In the genomic region with DNA sequence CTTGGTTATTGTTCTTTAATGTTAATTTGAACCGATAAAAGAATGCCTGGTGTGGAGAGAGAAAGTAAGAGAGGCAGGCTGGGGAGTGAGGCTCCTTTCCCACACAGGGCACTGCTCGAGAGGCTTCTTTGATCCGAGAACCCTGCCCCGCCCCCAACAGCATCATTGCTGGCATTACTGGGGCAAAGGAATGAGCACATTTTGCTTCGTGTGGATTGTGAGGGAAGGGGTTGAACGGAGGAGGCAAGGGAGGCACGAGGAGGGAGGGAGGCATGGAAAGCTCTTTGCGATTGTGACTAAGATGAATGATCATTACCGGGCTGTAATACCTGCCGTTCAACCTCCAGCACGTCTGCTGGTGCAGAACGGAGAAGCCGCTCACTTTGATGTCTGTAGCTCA, we compare ENCODE assay signal across 8 mouse cellular contexts.
DNase-seq lines count a peak whose midpoint lies in the region; ATAC-seq and TF ChIP-seq lines count a peak whose summit lies in the region.

No protein-coding gene starts in this region.

- no peaks in the 10 kb centered on the region for H3K9me3 ChIP-seq in kidney, embryonic 15.5 days (replicated peaks)
- H3K9me3 ChIP-seq in forebrain, embryonic 14.5 days (replicated peaks; ENCODE audit: control insufficient read depth, low read length): no peaks in the 10 kb centered on the region
- no peaks in the 10 kb centered on the region for H3K9me3 ChIP-seq in lung, embryonic 15.5 days

- H3K4me3 ChIP-seq in kidney, embryonic 15.5 days (replicated peaks): peak overlapping the region; percentile 25
- H3K4me3 ChIP-seq in forebrain, embryonic 14.5 days (ENCODE audit: low read depth, low read length): peak overlapping the region; percentile 21
- H3K4me3 ChIP-seq in lung, embryonic 15.5 days: peak overlapping the region; percentile 10; the same call in 1 of the 2 replicates
- H3K4me3 ChIP-seq in olfactory bulb, adult 2 months (ENCODE audit: insufficient read depth, low read depth, low read length): peak overlapping the region; percentile 10; the same call in 1 of the 2 replicates

- H3K9ac ChIP-seq in kidney, embryonic 15.5 days: 0 out of 2 replicates have a peak overlapping the region, but pooled peaks have one; percentile 21
- H3K9ac ChIP-seq in forebrain, embryonic 14.5 days (ENCODE audit: low read length): peak overlapping the region; percentile 48; the same call in 1 of the 2 replicates
- H3K9ac ChIP-seq in lung, embryonic 15.5 days: no peak overlapping the region

- no peak for DNase-seq in kidney, adult 9 months
- DNase-seq in cerebellum, adult 18-20 months: peak; percentile 31 to 34
- DNase-seq in forebrain, embryonic 14.5 days (ENCODE audit: low spot score): peak; percentile 85
- DNase-seq in kidney, postnatal 4 days: peak; percentile 71 to 77
- DNase-seq in spleen, adult 18-20 months: no peak

- H3K4me2 ChIP-seq in kidney, embryonic 15.5 days: peak overlapping the region; percentile 60
- H3K4me2 ChIP-seq in forebrain, embryonic 14.5 days (ENCODE audit: low read length): peak overlapping the region; percentile 51
- H3K4me2 ChIP-seq in lung, embryonic 15.5 days: peak overlapping the region; percentile 48

- peak overlapping the region; percentile 76 for H3K27ac ChIP-seq in kidney, embryonic 15.5 days
- no peak overlapping the region; the same call in 1 of the 2 replicates for H3K27ac ChIP-seq in forebrain, embryonic 14.5 days (ENCODE audit: low read depth, low read length)
- H3K27ac ChIP-seq in lung, embryonic 15.5 days: peak overlapping the region; percentile 69
- H3K27ac ChIP-seq in olfactory bulb, adult 2 months (ENCODE audit: insufficient read depth, low read depth, low read length): no peak overlapping the region

- 3% methylated on average over 13 of the region's 13 CpGs for WGBS in kidney, embryonic 15.5 days
- 2% methylated on average over 13 of the region's 13 CpGs for WGBS in forebrain, embryonic 14.5 days
- WGBS in lung, embryonic 15.5 days: 5% methylated on average over 13 of the region's 13 CpGs
- WGBS in olfactory bulb, adult 2 months: 6% methylated on average over 13 of the region's 13 CpGs

- no peak for TF ChIP-seq CTCF in olfactory bulb, adult 2 months (IDR thresholded peaks at IDR 0.05; ENCODE audit: insufficient read depth, low read depth, low read length)

- no peak for TF ChIP-seq POLR2A in olfactory bulb, adult 2 months (IDR thresholded peaks at IDR 0.05; ENCODE audit: insufficient read depth, low read depth, low read length)

- ATAC-seq in kidney, embryonic 15.5 days (replicated peaks; ENCODE audit: low FRiP score): peak; percentile 84
- peak; percentile 89 for ATAC-seq in forebrain, embryonic 14.5 days
- peak; percentile 58; the same call in 1 of the 2 replicates for ATAC-seq in lung, embryonic 15.5 days (ENCODE audit: borderline replicate concordance, extremely low read depth, low FRiP score, low TSS enrichment)

- H3K27me3 ChIP-seq in kidney, embryonic 15.5 days: peaks cover 18% of the 10 kb centered on the region
- no peaks in the 10 kb centered on the region for H3K27me3 ChIP-seq in forebrain, embryonic 14.5 days (replicated peaks; ENCODE audit: control insufficient read depth, insufficient read depth, low read length)
- H3K27me3 ChIP-seq in lung, embryonic 15.5 days: no peaks in the 10 kb centered on the region

- no peaks in the 10 kb centered on the region for H3K36me3 ChIP-seq in kidney, embryonic 15.5 days
- H3K36me3 ChIP-seq in forebrain, embryonic 14.5 days (ENCODE audit: control insufficient read depth, insufficient read depth, low read length): no peaks in the 10 kb centered on the region
- H3K36me3 ChIP-seq in lung, embryonic 15.5 days: no peaks in the 10 kb centered on the region

- peaks cover 33% of the 10 kb centered on the region for H3K4me1 ChIP-seq in kidney, embryonic 15.5 days
- peaks cover 9% of the 10 kb centered on the region for H3K4me1 ChIP-seq in forebrain, embryonic 14.5 days (ENCODE audit: control insufficient read depth, insufficient read depth, low read length)
- H3K4me1 ChIP-seq in lung, embryonic 15.5 days: peaks cover 41% of the 10 kb centered on the region
- H3K4me1 ChIP-seq in olfactory bulb, adult 2 months (ENCODE audit: control insufficient read depth, insufficient read depth, low read length): peaks cover 10% of the 10 kb centered on the region

Comparison
In these comparisons a context has a peak if more than half of its experiments do, and no peak if none do; other contexts are left out.
1. DNase-seq: peak in cerebellum, adult 18-20 months (2 of 2), forebrain, embryonic 14.5 days (single experiment) and kidney, postnatal 4 days (2 of 2); none in kidney, adult 9 months (single experiment) and spleen, adult 18-20 months (0 of 2).
2. H3K27ac ChIP-seq: peak in kidney, embryonic 15.5 days (single experiment) and lung, embryonic 15.5 days (single experiment); none in forebrain, embryonic 14.5 days (single experiment) and olfactory bulb, adult 2 months (single experiment).
3. Peak in every context shown above with its lines, with median percentiles within 50 percentile points of each other: ATAC-seq, H3K4me2 ChIP-seq and H3K4me3 ChIP-seq.